Mouse (Mus musculus): Measurements from ENCODE around the gene Llph.

DNA sequence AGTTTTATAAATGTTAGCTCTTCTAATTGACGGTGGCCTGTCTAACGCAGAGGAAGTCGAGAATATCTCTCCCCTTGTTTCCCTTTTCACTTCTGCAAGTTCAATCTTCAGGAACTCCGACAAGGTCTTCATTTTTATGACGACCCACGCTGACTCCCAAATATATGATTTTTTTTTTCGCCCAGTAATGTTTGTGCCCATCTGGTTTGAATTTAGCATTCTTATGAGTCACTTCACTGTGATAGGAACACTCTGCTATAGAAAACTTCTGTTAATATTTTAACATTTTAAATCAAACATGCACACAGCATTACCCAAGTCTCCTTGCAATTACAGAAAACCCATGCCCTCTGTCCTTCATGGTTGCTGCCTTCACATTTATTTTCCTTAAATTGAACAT, 46.5 kb downstream of the Llph start:
- no peak for TF ChIP-seq CTCF (IDR thresholded peaks at IDR 0.05; ENCODE audit: control insufficient read depth, insufficient read depth, insufficient replicate concordance, low read depth, low read length)
- no peak for TF ChIP-seq POLR2A (IDR thresholded peaks at IDR 0.05; ENCODE audit: control insufficient read depth, low read depth, low read length)

Data from testis, adult 2 months (tissue).